In genomic region chr1:166964508-166964907, GRCm38 (mm10) we compare ENCODE assay signal across 10 mouse cellular contexts. TPM values are rescaled to one million over a fixed set of nuclear protein-coding genes. Genes with fewer than 3 reads are reported as not detected.
DNase-seq lines count a peak whose midpoint lies in the region.
"Had no signal": no experiment of that assay in that cellular context is flagged by ENCODE, and none has a peak within 500 bp of the region (broad histone marks: within the 10 kb centered on the region; RNA-seq: fewer than 3 reads in every experiment).

No protein-coding gene starts in this region.

- intact Hi-C loops in heart, postnatal 25 days (cut with DNase I), result no loop called here

- no peaks in the 10 kb centered on the region for H3K9me3 ChIP-seq in limb, embryonic 10.5 days (replicated peaks)

- H3K36me3 ChIP-seq in limb, embryonic 10.5 days, result no peaks in the 10 kb centered on the region

- no peaks in the 10 kb centered on the region for H3K27me3 ChIP-seq in limb, embryonic 10.5 days (ENCODE audit: low read depth, poor library complexity, severe bottlenecking)

- DNase-seq in gastrocnemius, postnatal 10 days, result peak; percentile 9
- no peak for DNase-seq in gastrocnemius, adult 18-20 months (ENCODE audit: low spot score)
- peak; percentile 33 for DNase-seq in urinary bladder, postnatal 25 days (ENCODE audit: low spot score)
- DNase-seq in urinary bladder, postnatal 4 days (ENCODE audit: low spot score in 2 of 2), result no peak
- peak; percentile 72 for DNase-seq in limb, embryonic 10.5 days (ENCODE audit: low spot score)
- DNase-seq in gastrocnemius, postnatal 25 days, result no peak
- DNase-seq in layer of hippocampus, adult 11-12 months (ENCODE audit: low spot score), result no peak
- DNase-seq in heart, postnatal 25 days (ENCODE audit: low spot score), result no peak
- DNase-seq: cerebellum, postnatal 25 days; heart, postnatal 36 days had no signal

- no peak overlapping the region for H3K4me3 ChIP-seq in limb, embryonic 10.5 days

- H3K27ac ChIP-seq in limb, embryonic 10.5 days, result no peak overlapping the region

- H3K4me1 ChIP-seq in limb, embryonic 10.5 days, result no peaks in the 10 kb centered on the region

- WGBS in limb, embryonic 10.5 days, result 37% methylated on average over 10 of the region's 10 CpGs

RNA-seq across cellular contexts. Expression of gene Fam78b, which starts 36.7 kb away (rescaled TPM):
- total RNA-seq in gastrocnemius, postnatal 10 days (2021), result 1 to 10 TPM; 1.8 to 3.8 TPM
- 1 to 10 TPM; 1.8 to 2.5 TPM for total RNA-seq in gastrocnemius, adult 18-20 months (2021)
- polyA plus RNA-seq in limb, embryonic 10.5 days (2016; fragmentation: Nextera tagmentation; extraction: Ambion mirVana), result 0.31 and 0.74 TPM in 2 replicates
- 1 to 10 TPM; 1.1 to 2.5 TPM for total RNA-seq in gastrocnemius, postnatal 25 days (2021)
- total RNA-seq in heart, postnatal 25 days (2021), result 1 to 10 TPM; 2.8 to 4.1 TPM

Comparison
In these comparisons a context has a peak if more than half of its experiments do, and no peak if none do; other contexts are left out.
1. DNase-seq: peak in gastrocnemius, postnatal 10 days (single experiment), urinary bladder, postnatal 25 days (single experiment) and limb, embryonic 10.5 days (single experiment); none in gastrocnemius, adult 18-20 months (single experiment), urinary bladder, postnatal 4 days (0 of 2), gastrocnemius, postnatal 25 days (single experiment), layer of hippocampus, adult 11-12 months (single experiment) and heart, postnatal 25 days (single experiment).